Mouse (Mus musculus) heart, postnatal 0 days (tissue): ENCODE measurements around the gene Kctd2. TPM values are rescaled to one million over a fixed set of nuclear protein-coding genes. Genes with fewer than 3 reads are reported as not detected.
A peak's percentile ranks its signal among the peaks of the same experiment; 100 is the strongest.
"Not testable (repeated sequence)": the region's sequence is repeated elsewhere in the genome, so short reads cannot be mapped to it uniquely, and the experiment has no call there.

Experiments used
- ATAC-seq: fragments of 200-750 bp; cut with Nextera tagmentation; 2 replicates; pipeline ENCODE4 v1.8.0; 2017; ENCODE audit warnings: low read depth, moderate number of reproducible peaks, moderate library complexity; ENCODE audit not compliant: insufficient read depth
- DNase-seq: peaks from one replicate; pipeline ENCODE4 v3.0.0-alpha.2; 2016; ENCODE audit warnings: low spot score
- H3K27ac ChIP-seq: fragments of 300-500 bp; sonication (generic); 2 replicates; pipeline ENCODE4 v1.5.1; 2014; ENCODE audit warnings: low read depth, mild to moderate bottlenecking
- H3K27me3 ChIP-seq: fragments of 300-500 bp; sonication (generic); 2 replicates; pipeline ENCODE4 v1.6.1; 2014; ENCODE audit warnings: low read length, mixed read lengths; ENCODE audit not compliant: control insufficient read depth, insufficient read depth
- H3K36me3 ChIP-seq: fragments of 300-500 bp; sonication (generic); replicated peaks from 2 replicates; pipeline ENCODE4 v1.6.1; 2014; ENCODE audit warnings: low read length, mixed read lengths; ENCODE audit not compliant: control insufficient read depth, insufficient read depth
- H3K4me1 ChIP-seq: fragments of 300-500 bp; sonication (generic); 2 replicates; pipeline ENCODE4 v1.6.1; 2014; ENCODE audit warnings: antibody characterized with exemption; ENCODE audit not compliant: control insufficient read depth, insufficient read depth
- H3K4me2 ChIP-seq: fragments of 300-500 bp; sonication (generic); 2 replicates; pipeline ENCODE4 v1.6.1; 2014; ENCODE audit warnings: low read depth, mild to moderate bottlenecking, low read length, moderate library complexity
- H3K4me3 ChIP-seq: fragments of 300-500 bp; sonication (generic); 2 replicates; pipeline ENCODE4 v1.5.1; 2014; ENCODE audit warnings: low read depth, low read length
- H3K9ac ChIP-seq: fragments of 300-500 bp; sonication (generic); replicated peaks from 2 replicates; pipeline ENCODE4 v1.6.1; 2014; ENCODE audit warnings: low read depth, low read length, mixed read lengths
- H3K9me3 ChIP-seq: fragments of 300-500 bp; sonication (generic); replicated peaks from 2 replicates; pipeline ENCODE4 v1.6.1; 2016; ENCODE audit warnings: low read length; ENCODE audit not compliant: control insufficient read depth
- CTCF ChIP-seq: IDR thresholded peaks from 2 replicates; pipeline ENCODE4 v1.5.1; 2016; ENCODE audit warnings: antibody characterized with exemption, control low read depth, low read depth
- EP300 ChIP-seq: IDR thresholded peaks from 2 replicates; pipeline ENCODE4 v1.6.1; 2016; ENCODE audit warnings: antibody characterized with exemption, low read depth
- WGBS: fragments of 180-500 bp; shearing (Covaris S2); extraction: QIAGEN DNeasy Blood & Tissue Kit; methylation state at CpG from one replicate; pipeline ENCODE4 v1.1.7; 2014; 5-methylcytosine and 5-hydroxymethylcytosine counted together
- polyA plus RNA-seq: library from polyadenylated mRNA; unstranded; fragments of >200 nt; fragmentation: Nextera tagmentation; extraction: Ambion mirVana; gene quantifications from 2 replicates; pipeline ENCODE4 v1.2.1, GENCODE M21; 2015
- total RNA-seq: library from RNA; depleted of rRNA; stranded (reverse); fragments of >200 nt; gene quantifications from 2 replicates; pipeline ENCODE4 v1.2.3, GENCODE M21; 2014; ENCODE audit warnings: low replicate concordance

Gene Kctd2
- total and polyA plus RNA-seq, 2 experiments from 2014 or later: 8.3 to 15.6 TPM

DNA sequence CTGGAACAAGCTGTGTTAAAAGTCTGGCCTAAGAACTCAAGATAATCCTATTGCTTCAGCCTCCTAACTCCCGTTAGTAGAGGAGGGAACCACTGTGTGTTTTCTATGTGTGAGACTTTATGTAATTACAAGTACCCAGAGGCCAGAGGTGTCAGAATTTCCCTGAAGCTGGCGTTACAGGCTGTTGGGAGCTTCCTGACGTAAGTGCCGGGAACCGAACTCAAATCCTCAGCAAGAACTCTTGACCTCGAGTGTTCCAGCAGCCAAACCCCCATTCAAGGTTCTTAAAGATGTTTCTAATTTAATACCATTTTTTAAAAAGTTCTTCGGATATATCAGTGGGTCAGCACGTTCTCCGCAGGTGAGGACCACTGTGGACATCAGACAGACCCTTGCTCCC, 38.7 kb upstream of the Kctd2 start:
- H3K9ac ChIP-seq: no peak overlapping the region
- DNase-seq (no peak), ATAC-seq (no peak)
- H3K4me1 ChIP-seq: peaks cover 10% of the 10 kb centered on the region
- peak overlapping the region; percentile 81 for H3K4me3 ChIP-seq
- H3K9me3 ChIP-seq: no peaks in the 10 kb centered on the region; the same call in 1 of the 2 replicates
- 13% methylated on average over 9 of the region's 9 CpGs for WGBS
- H3K36me3 ChIP-seq: no peaks in the 10 kb centered on the region
- TF ChIP-seq EP300 (no peak), CTCF (no peak)
- H3K27me3 ChIP-seq: peaks cover 5% of the 10 kb centered on the region; the same call in 1 of the 2 replicates
- peak overlapping the region; percentile 98 for H3K4me2 ChIP-seq
- peak overlapping the region; percentile 13 for H3K27ac ChIP-seq

DNA sequence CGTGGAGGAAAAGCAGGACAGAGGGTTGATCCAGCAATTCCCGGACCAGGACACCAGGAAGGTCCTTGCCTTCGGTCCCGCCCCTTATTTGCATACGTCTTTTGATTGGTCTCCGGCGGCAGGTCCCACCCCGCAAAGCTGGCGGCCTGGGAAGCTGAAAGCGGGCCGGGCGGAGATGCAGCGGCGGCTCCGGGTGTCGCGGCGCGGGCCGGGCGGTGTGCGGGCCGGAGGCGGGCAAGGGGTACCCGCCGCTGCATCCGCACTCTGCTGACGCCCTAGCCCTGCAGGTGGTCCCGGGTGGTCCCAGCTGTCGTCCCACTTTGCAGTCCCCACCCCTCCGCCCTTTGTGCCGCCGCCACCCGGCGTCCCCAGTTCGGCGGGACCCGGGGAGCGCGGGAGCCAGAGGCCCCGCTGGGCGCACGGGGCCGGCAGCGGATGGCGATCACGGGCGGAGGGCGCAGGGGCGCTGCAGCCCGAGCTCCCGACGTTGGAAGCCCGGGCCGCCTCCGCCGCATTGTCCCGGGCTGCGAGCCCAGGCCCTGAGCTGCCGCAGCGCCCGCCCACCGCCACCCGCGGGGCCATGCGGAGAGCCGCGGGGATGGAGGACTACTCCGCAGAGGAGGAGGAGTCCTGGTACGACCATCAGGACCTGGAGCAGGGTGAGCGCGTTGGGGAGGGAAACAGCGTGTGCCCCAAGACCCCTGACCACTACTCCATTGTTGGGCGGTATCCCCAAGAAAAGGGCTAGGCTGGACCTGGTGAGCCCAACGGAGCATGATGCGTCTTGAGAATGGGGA, 38.0 kb upstream of the Kctd2 start, which contains the start of gene Cdr2l:
Gene Cdr2l (plus strand): TSS at position 174 of the 797 bp plus-strand sequence.
- peaks cover 5% of the 10 kb centered on the region; the same call in 1 of the 2 replicates for H3K27me3 ChIP-seq
- no peaks in the 10 kb centered on the region; the same call in 1 of the 2 replicates for H3K9me3 ChIP-seq
- TF ChIP-seq EP300 (no peak), CTCF (no peak)
- peak within 1 kb of the TSS; percentile 83 for H3K9ac ChIP-seq
- peak within 1 kb of the TSS; percentile 73 for H3K27ac ChIP-seq
- H3K4me3 ChIP-seq: peak within 1 kb of the TSS; percentile 81
- under 1% methylated on average over 45 of the region's 76 CpGs for WGBS
- peaks cover 10% of the 10 kb centered on the region for H3K4me1 ChIP-seq
- H3K4me2 ChIP-seq: peak within 1 kb of the TSS; percentile 98
- DNase-seq: peak; percentile 95
- no peaks in the 10 kb centered on the region for H3K36me3 ChIP-seq
- ATAC-seq: peak; percentile 92

DNA sequence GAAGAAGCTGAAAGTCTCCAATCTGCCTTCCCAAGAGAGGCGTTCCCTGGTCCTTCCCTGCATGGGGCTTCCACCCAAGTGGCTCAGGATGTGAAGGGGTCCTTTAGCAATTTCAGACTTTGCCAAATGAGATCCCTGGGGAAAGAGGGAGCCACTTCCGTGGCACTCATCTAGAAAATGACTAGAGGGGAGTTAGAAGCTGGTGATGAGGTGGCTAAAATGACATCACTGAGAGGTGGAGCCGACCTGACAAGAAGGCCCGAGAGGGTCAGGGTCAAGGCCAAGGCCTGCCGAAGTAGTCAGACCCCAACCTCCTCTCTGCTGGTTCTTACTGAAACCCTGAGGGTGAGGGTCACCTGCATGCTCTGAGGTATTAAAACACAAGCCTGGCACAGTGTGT, 37.0 kb upstream of the Kctd2 start:
- Histone ChIP-seq H3K4me3 (peak overlapping the region; percentile 81), H3K4me1 (peaks cover 10% of the 10 kb centered on the region), H3K9me3 (no peaks in the 10 kb centered on the region; the same call in 1 of the 2 replicates), H3K27ac (no peak overlapping the region), H3K27me3 (peaks cover 5% of the 10 kb centered on the region; the same call in 1 of the 2 replicates), H3K9ac (peak overlapping the region; percentile 83; the same call in 1 of the 2 replicates), H3K4me2 (peak overlapping the region; percentile 98), H3K36me3 (no peaks in the 10 kb centered on the region)
- DNase-seq (no peak), ATAC-seq (no peak)
- no peak for TF ChIP-seq EP300
- no peak for TF ChIP-seq CTCF
- 35% methylated on average over 5 of the region's 5 CpGs for whole genome bisulfite sequencing

DNA sequence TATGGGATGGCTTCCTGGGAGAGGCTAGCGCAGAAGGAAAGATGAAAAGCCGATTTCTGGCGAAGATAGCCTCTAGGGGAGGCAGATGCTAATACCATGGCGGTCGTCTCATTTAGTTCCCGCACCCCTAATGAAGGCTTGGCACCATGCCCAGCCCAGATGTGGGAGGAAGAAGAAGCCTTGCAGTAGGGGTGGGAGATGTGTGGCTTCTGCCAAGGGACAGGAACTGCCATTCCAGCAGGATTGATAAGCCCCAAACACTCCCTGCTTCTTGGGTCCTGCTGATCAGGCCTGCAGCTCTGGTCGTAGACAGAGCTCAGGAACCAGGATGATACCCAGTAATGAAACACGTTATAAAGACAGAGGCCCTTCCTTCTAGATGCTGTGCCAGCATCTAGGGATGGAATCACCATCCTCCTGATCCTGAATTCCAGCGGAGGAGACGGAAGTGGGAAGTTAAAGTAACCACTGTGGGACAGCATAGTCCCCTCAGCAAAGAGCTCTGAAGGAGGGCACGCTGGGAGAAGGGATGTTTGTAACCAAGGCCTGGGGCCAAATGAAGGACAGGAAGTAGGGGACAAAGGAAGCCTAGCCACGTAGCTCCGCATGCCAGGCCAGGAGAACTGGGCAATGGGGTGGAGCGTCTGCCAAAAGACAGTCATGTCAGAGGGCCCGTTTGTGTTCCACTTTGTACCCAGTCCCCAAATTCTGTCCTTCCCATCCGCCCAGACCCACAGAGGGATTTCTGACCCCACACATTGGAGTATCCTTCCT, 36.0 kb upstream of the Kctd2 start:
- Histone ChIP-seq H3K4me2 (peak overlapping the region; percentile 98; the same call in 1 of the 2 replicates), H3K4me3 (no peak overlapping the region), H3K27me3 (peaks cover 5% of the 10 kb centered on the region; the same call in 1 of the 2 replicates), H3K27ac (peak overlapping the region; percentile 16), H3K9me3 (no peaks in the 10 kb centered on the region), H3K9ac (no peak overlapping the region), H3K36me3 (no peaks in the 10 kb centered on the region), H3K4me1 (peaks cover 10% of the 10 kb centered on the region)
- 52% methylated on average over 16 of the region's 16 CpGs for WGBS
- DNase-seq: no peak
- TF ChIP-seq CTCF (no peak), EP300 (no peak)
- no peak for ATAC-seq

DNA sequence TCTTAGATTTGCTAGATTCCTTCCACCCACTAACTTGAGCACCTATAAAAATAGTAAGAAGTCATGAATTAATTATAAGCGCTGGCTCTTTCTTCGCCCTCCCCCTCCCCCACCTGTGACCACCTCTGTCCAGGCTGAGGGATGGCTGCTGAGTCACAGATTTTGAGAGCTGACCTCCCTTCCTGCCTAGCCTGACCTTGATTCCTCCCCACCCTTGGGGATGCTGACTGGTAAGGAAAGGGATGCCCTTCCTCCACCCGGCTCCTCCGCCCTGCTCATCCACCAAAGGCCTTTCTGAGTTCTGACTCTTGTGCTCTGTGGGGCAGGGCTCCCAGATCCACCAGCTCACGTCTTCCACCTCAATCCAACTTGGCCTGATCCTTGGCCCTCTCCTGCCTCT, 35.3 kb upstream of the Kctd2 start:
- H3K4me1 ChIP-seq: peaks cover 10% of the 10 kb centered on the region
- H3K9ac ChIP-seq: no peak overlapping the region
- peaks cover 5% of the 10 kb centered on the region; the same call in 1 of the 2 replicates for H3K27me3 ChIP-seq
- DNase-seq (no peak), ATAC-seq (no peak)
- no peak overlapping the region for H3K4me3 ChIP-seq
- TF ChIP-seq EP300: no peak
- TF ChIP-seq CTCF: no peak
- H3K4me2 ChIP-seq: peak overlapping the region; percentile 98; the same call in 1 of the 2 replicates
- H3K9me3 ChIP-seq: no peaks in the 10 kb centered on the region
- H3K36me3 ChIP-seq: no peaks in the 10 kb centered on the region
- H3K27ac ChIP-seq: no peak overlapping the region
- 82% methylated on average over 5 of the region's 5 CpGs for WGBS

DNA sequence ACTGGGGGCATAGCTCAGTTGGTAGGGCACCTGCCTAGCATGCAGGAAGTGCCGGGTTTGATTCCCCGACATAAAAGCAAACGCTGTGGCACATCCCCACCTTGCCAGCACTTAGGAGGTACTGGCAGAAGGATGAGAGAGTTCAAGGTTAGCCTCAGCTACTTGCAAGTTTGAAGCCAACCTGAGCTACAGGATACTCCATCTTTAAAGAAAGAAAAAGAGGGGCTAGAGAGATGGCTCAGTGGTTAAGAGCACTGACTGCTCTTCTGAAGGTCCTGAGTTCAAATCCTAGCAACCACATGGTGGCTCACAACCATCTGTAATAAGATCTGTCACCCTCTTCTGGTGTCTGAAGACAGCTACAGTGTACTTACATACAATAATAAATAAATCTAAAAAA, 33.1 kb upstream of the Kctd2 start:
- not testable (repeated sequence) for ATAC-seq, H3K4me2 ChIP-seq, H3K27me3 ChIP-seq, DNase-seq, H3K4me1 ChIP-seq, H3K9ac ChIP-seq, H3K4me3 ChIP-seq, H3K27ac ChIP-seq, H3K9me3 ChIP-seq
- 89% methylated on average over 3 of the region's 3 CpGs for WGBS
- peaks cover 17% of the 10 kb centered on the region for H3K36me3 ChIP-seq
